Mouse (Mus musculus) myocyte (in vitro differentiated cells): Measurements from ENCODE around the gene Tln2. TPM values are rescaled to one million over a fixed set of nuclear protein-coding genes. Genes with fewer than 3 reads are reported as not detected.

Source experiments
- H3K27me3 ChIP-seq: one replicate; pipeline ENCODE4 v1.6.1; 2011; ENCODE audit not compliant: control insufficient read depth, insufficient read depth, insufficient read length
- H3K36me3 ChIP-seq: one replicate; pipeline ENCODE4 v1.6.1; 2011; ENCODE audit not compliant: control insufficient read depth, insufficient read depth
- H3K4me2 ChIP-seq: one replicate; pipeline ENCODE4 v1.6.1; 2011; ENCODE audit warnings: low read depth, control low read depth
- H3K4me3 ChIP-seq: one replicate; pipeline ENCODE4 v1.5.1; 2011; ENCODE audit warnings: mild to moderate bottlenecking, control low read depth, moderate library complexity
- H3K79me2 ChIP-seq: one replicate; pipeline ENCODE4 v1.6.1; 2011; ENCODE audit not compliant: control insufficient read depth, insufficient read depth
- H3ac ChIP-seq: one replicate; pipeline ENCODE4 v1.6.1; 2011; ENCODE audit not compliant: control insufficient read depth, insufficient read length
- CEBPB ChIP-seq: IDR thresholded peaks from 2 replicates; pipeline ENCODE4 v1.6.1; 2011; ENCODE audit warnings: mild to moderate bottlenecking, moderate library complexity; ENCODE audit not compliant: poor library complexity, insufficient read depth, severe bottlenecking
- E2F4 ChIP-seq: IDR thresholded peaks from one replicate; pipeline ENCODE4 v1.6.1; 2011; ENCODE audit warnings: mild to moderate bottlenecking, control low read depth, moderate library complexity; ENCODE audit not compliant: insufficient read depth
- MAX ChIP-seq: IDR thresholded peaks from one replicate; pipeline ENCODE4 v1.6.1; 2011; ENCODE audit warnings: low read depth, mild to moderate bottlenecking, control low read depth
- MYOD1 ChIP-seq, 3 experiments: IDR thresholded peaks; one replicate each; pipeline ENCODE4 v1.6.1; 2011; ENCODE audit warnings: control low read depth in 2 of 3, low read depth in 2 of 3, mild to moderate bottlenecking in 2 of 3, moderate library complexity in 1 of 3; ENCODE audit not compliant: insufficient read length in 2 of 3, control insufficient read depth in 1 of 3
- MYOG ChIP-seq, 3 experiments: IDR thresholded peaks; one replicate each; pipeline ENCODE4 v1.6.1; 2011; ENCODE audit warnings: control low read depth in 2 of 3, low read depth in 2 of 3, mild to moderate bottlenecking in 2 of 3; ENCODE audit not compliant: insufficient read length in 2 of 3, control insufficient read depth in 1 of 3, insufficient read depth in 1 of 3
- POLR2A ChIP-seq: IDR thresholded peaks from one replicate; pipeline ENCODE4 v1.6.1; 2011; ENCODE audit warnings: low read depth, mild to moderate bottlenecking, control low read depth, moderate library complexity; ENCODE audit not compliant: insufficient read length
- POLR2AphosphoS2 ChIP-seq: IDR thresholded peaks from one replicate; pipeline ENCODE4 v1.6.1; 2011; ENCODE audit warnings: low read depth, control low read depth; ENCODE audit not compliant: insufficient read length
- REST ChIP-seq: IDR thresholded peaks from one replicate; pipeline ENCODE4 v1.6.1; 2011; ENCODE audit warnings: mild to moderate bottlenecking, control low read depth, moderate library complexity; ENCODE audit not compliant: insufficient read depth, insufficient read length
- SRF ChIP-seq: IDR thresholded peaks from one replicate; pipeline ENCODE4 v1.6.1; 2011; ENCODE audit warnings: low read depth; ENCODE audit not compliant: control insufficient read depth, insufficient read length
- TCF12 ChIP-seq: IDR thresholded peaks from one replicate; pipeline ENCODE4 v1.6.1; 2011; ENCODE audit warnings: mild to moderate bottlenecking, control low read depth; ENCODE audit not compliant: poor library complexity, insufficient read depth, severe bottlenecking
- TCF3 ChIP-seq: IDR thresholded peaks from one replicate; pipeline ENCODE4 v1.6.1; 2011; ENCODE audit warnings: low read depth, control low read depth; ENCODE audit not compliant: insufficient read length
- USF1 ChIP-seq: IDR thresholded peaks from one replicate; pipeline ENCODE4 v1.6.1; 2011; ENCODE audit warnings: low read depth, mild to moderate bottlenecking, control low read depth, moderate library complexity
- polyA plus RNA-seq: library from polyadenylated mRNA; unstranded; fragments of >200 nt; fragmentation: generic; extraction: Trizol; gene quantifications from one replicate; pipeline ENCODE4 v1.2.1, GENCODE M21; 2012; ENCODE audit warnings: missing spikeins

Gene Tln2
- polyA plus RNA-seq, 1 experiment, result 28.6 TPM

GRCm38 (mm10) chr9:67604940-67605339 lies 45.4 kb upstream of the Tln2 start:
- Histone ChIP-seq H3ac (no peak overlapping the region), H3K79me2 (peaks cover 48% of the 10 kb centered on the region), H3K36me3 (no peaks in the 10 kb centered on the region), H3K4me3 (no peak overlapping the region), H3K27me3 (no peaks in the 10 kb centered on the region), H3K4me2 (no peak overlapping the region)
- no peak for TF ChIP-seq MYOD1 (IDR thresholded peaks at IDR 0.05; ENCODE audit: control insufficient read depth in 1 of 3, insufficient read length in 2 of 3, low read depth in 2 of 3)
- no peak for TF ChIP-seq SRF
- TF ChIP-seq POLR2AphosphoS2, result no peak
- TF ChIP-seq MYOG (IDR thresholded peaks at IDR 0.05; ENCODE audit: control insufficient read depth in 1 of 3, insufficient read depth in 1 of 3, insufficient read length in 2 of 3, low read depth in 2 of 3), result no peak
- TF ChIP-seq POLR2A, result no peak
- TF ChIP-seq TCF3, result no peak
- no peak for TF ChIP-seq CEBPB

- TF ChIP-seq SRF, result no peak
- no peak for TF ChIP-seq MYOG (IDR thresholded peaks at IDR 0.05; ENCODE audit: control insufficient read depth in 1 of 3, insufficient read depth in 1 of 3, insufficient read length in 2 of 3, low read depth in 2 of 3)
- no peak for TF ChIP-seq USF1
- no peak for TF ChIP-seq TCF3
- TF ChIP-seq POLR2A, result no peak
- TF ChIP-seq E2F4, result no peak
- no peak for TF ChIP-seq TCF12
- TF ChIP-seq POLR2AphosphoS2, result no peak
- TF ChIP-seq MAX, result no peak
- no peak for TF ChIP-seq MYOD1 (IDR thresholded peaks at IDR 0.05; ENCODE audit: control insufficient read depth in 1 of 3, insufficient read length in 2 of 3, low read depth in 2 of 3)
- Histone ChIP-seq H3K79me2 (peaks cover 34% of the 10 kb centered on the region), H3K36me3 (no peaks in the 10 kb centered on the region), H3ac (no peak overlapping the region), H3K4me3 (no peak overlapping the region), H3K27me3 (no peaks in the 10 kb centered on the region), H3K4me2 (no peak overlapping the region)
Observed at GRCm38 (mm10) chr9:67602347-67602746, 42.8 kb upstream of the Tln2 start.

GRCm38 (mm10) chr9:67595221-67595620 lies 35.7 kb upstream of the Tln2 start:
- peaks cover 5% of the 10 kb centered on the region for H3K36me3 ChIP-seq
- H3K4me3 ChIP-seq, result no peak overlapping the region
- peaks cover 33% of the 10 kb centered on the region for H3K79me2 ChIP-seq
- H3K27me3 ChIP-seq, result no peaks in the 10 kb centered on the region
- TF ChIP-seq TCF12 (no peak), SRF (no peak), MYOG (IDR thresholded peaks at IDR 0.05; ENCODE audit: control insufficient read depth in 1 of 3, insufficient read depth in 1 of 3, insufficient read length in 2 of 3, low read depth in 2 of 3) (no peak), USF1 (no peak), E2F4 (no peak)
- no peak overlapping the region for H3ac ChIP-seq
- no peak overlapping the region for H3K4me2 ChIP-seq

GRCm38 (mm10) chr9:67593469-67594141 lies 34.1 kb upstream of the Tln2 start:
- no peak for TF ChIP-seq CEBPB
- TF ChIP-seq TCF3, result no peak
- TF ChIP-seq REST, result no peak
- no peak for TF ChIP-seq USF1
- no peak for TF ChIP-seq MYOD1 (IDR thresholded peaks at IDR 0.05; ENCODE audit: control insufficient read depth in 1 of 3, insufficient read length in 2 of 3, low read depth in 2 of 3)
- TF ChIP-seq POLR2AphosphoS2, result no peak
- TF ChIP-seq MYOG (IDR thresholded peaks at IDR 0.05; ENCODE audit: control insufficient read depth in 1 of 3, insufficient read depth in 1 of 3, insufficient read length in 2 of 3, low read depth in 2 of 3), result no peak
- TF ChIP-seq E2F4, result no peak
- no peak for TF ChIP-seq MAX
- TF ChIP-seq TCF12, result no peak
- no peak for TF ChIP-seq POLR2A
- no peak for TF ChIP-seq SRF
- Histone ChIP-seq H3K4me2 (no peak overlapping the region), H3K4me3 (no peak overlapping the region), H3K79me2 (peaks cover 32% of the 10 kb centered on the region), H3K27me3 (no peaks in the 10 kb centered on the region), H3K36me3 (peaks cover 5% of the 10 kb centered on the region), H3ac (no peak overlapping the region)

GRCm38 (mm10) chr9:67592726-67593125 lies 33.2 kb upstream of the Tln2 start:
- Histone ChIP-seq H3K4me2 (no peak overlapping the region), H3K36me3 (peaks cover 5% of the 10 kb centered on the region), H3ac (no peak overlapping the region), H3K79me2 (peaks cover 39% of the 10 kb centered on the region), H3K4me3 (no peak overlapping the region), H3K27me3 (no peaks in the 10 kb centered on the region)
- TF ChIP-seq CEBPB (no peak), POLR2AphosphoS2 (no peak), TCF12 (no peak), MYOG (IDR thresholded peaks at IDR 0.05; ENCODE audit: control insufficient read depth in 1 of 3, insufficient read depth in 1 of 3, insufficient read length in 2 of 3, low read depth in 2 of 3) (no peak), USF1 (no peak), TCF3 (no peak), MAX (no peak), POLR2A (no peak)
